Mouse (Mus musculus) neural tube, embryonic 13.5 days (tissue): ENCODE measurements at regions not wholly inside any gene's neighbourhood (a gene's known extent, or its start where the extent isn't known, plus 50 kb on each side); places are given as distances from the start of the nearest gene placed in this dataset.

Experiments used
- ATAC-seq: fragments of 200-750 bp; cut with Nextera tagmentation; 2 replicates; pipeline ENCODE4 v1.8.0; 2017; ENCODE audit warnings: low read depth, mild to moderate bottlenecking, moderate TSS enrichment, moderate library complexity
- H3K27ac ChIP-seq: fragments of 300-500 bp; sonication (generic); replicated peaks from 2 replicates; pipeline ENCODE4 v1.5.1; 2015; ENCODE audit warnings: moderate library complexity, mild to moderate bottlenecking, inconsistent platforms
- H3K27me3 ChIP-seq: fragments of 300-500 bp; sonication (generic); 2 replicates; pipeline ENCODE4 v1.6.1; 2015; ENCODE audit warnings: mild to moderate bottlenecking, inconsistent platforms
- H3K36me3 ChIP-seq: fragments of 300-500 bp; sonication (generic); 2 replicates; pipeline ENCODE4 v1.6.1; 2015; ENCODE audit warnings: mild to moderate bottlenecking, inconsistent platforms
- H3K4me1 ChIP-seq: fragments of 300-500 bp; sonication (generic); replicated peaks from 2 replicates; pipeline ENCODE4 v1.6.1; 2015; ENCODE audit warnings: inconsistent platforms
- H3K4me2 ChIP-seq: fragments of 300-500 bp; sonication (generic); 2 replicates; pipeline ENCODE4 v1.6.1; 2015; ENCODE audit warnings: inconsistent platforms, mild to moderate bottlenecking, moderate library complexity
- H3K4me3 ChIP-seq: fragments of 300-500 bp; sonication (generic); 2 replicates; pipeline ENCODE4 v1.5.1; 2015; ENCODE audit warnings: mild to moderate bottlenecking, inconsistent platforms
- H3K9ac ChIP-seq: fragments of 300-500 bp; sonication (generic); 2 replicates; pipeline ENCODE4 v1.6.1; 2015; ENCODE audit warnings: moderate library complexity, mild to moderate bottlenecking, inconsistent platforms
- H3K9me3 ChIP-seq: fragments of 300-500 bp; sonication (generic); 2 replicates; pipeline ENCODE4 v1.6.1; 2016; ENCODE audit warnings: inconsistent platforms
- WGBS: fragments of 180-500 bp; shearing (Covaris S2); methylation state at CpG from one replicate; pipeline ENCODE4 v1.1.7; 2015; 5-methylcytosine and 5-hydroxymethylcytosine counted together

DNA sequence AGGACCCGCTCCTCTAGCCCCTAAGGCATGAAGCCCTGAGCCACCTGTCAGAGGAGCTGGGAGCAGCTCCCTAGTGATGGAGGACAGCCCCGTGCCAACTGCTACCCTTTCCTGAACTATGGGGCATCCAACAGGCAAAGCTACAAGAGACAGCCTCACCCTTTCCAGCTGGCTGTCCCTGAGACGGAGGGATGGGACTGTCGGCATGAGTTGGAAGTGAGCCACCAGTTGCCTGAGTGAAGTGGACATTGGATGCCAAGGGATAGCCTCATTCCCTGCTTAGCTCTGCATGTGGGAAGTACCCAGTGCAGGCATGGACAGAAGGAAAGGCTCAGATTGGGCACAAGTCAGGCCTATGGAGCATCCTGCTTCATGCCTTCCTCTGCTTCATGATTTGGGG lies 112.3 kb upstream of the Igsf21 start:
- Histone ChIP-seq H3K27ac (no peak overlapping the region), H3K9ac (no peak overlapping the region), H3K27me3 (peaks cover 8% of the 10 kb centered on the region; the same call in 1 of the 2 replicates), H3K36me3 (no peaks in the 10 kb centered on the region), H3K4me1 (peaks cover 20% of the 10 kb centered on the region), H3K4me2 (no peak overlapping the region), H3K4me3 (no peak overlapping the region), H3K9me3 (no peaks in the 10 kb centered on the region)
- WGBS: 86% methylated on average over 4 of the region's 4 CpGs
- no peak for ATAC-seq

- H3K27me3 ChIP-seq: peaks cover 8% of the 10 kb centered on the region; the same call in 1 of the 2 replicates
- no peak overlapping the region for H3K4me3 ChIP-seq
- no peak for ATAC-seq
- no peak overlapping the region for H3K9ac ChIP-seq
- 12% methylated on average over 5 of the region's 5 CpGs for WGBS
- H3K9me3 ChIP-seq: no peaks in the 10 kb centered on the region
- H3K4me2 ChIP-seq: no peak overlapping the region
- H3K27ac ChIP-seq: no peak overlapping the region
- H3K36me3 ChIP-seq: no peaks in the 10 kb centered on the region
- H3K4me1 ChIP-seq: peaks cover 20% of the 10 kb centered on the region
Measured at GRCm38 (mm10) chr4:140358103-140358502, 111.5 kb upstream of the Igsf21 start.

DNA sequence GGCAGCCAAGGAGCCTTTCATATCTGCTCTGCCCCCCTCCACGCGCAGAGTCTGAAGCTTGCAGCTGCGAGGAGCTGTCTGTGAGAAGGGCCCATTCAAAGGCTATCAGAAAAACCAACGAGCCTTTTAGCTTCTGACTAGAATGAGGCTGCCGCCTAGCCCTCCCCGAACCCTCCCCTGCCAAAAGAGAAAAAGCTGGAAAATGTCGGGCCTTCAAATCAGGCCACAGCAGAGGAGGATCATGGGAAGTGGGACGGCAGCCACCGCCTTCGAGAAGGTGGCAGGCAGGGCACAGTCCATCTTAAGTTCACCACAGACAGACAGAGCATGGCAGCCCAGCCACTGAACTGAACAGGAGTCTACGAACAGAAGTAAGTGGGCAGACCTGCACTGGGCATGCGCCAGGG lies 108.6 kb upstream of the Igsf21 start:
- Histone ChIP-seq H3K36me3 (no peaks in the 10 kb centered on the region), H3K4me1 (peaks cover 26% of the 10 kb centered on the region), H3K4me3 (no peak overlapping the region), H3K9ac (no peak overlapping the region), H3K9me3 (no peaks in the 10 kb centered on the region), H3K27me3 (peaks cover 4% of the 10 kb centered on the region; the same call in 1 of the 2 replicates), H3K4me2 (no peak overlapping the region), H3K27ac (peak overlapping the region; percentile 25)
- WGBS: 57% methylated on average over 12 of the region's 12 CpGs
- no peak for ATAC-seq

DNA sequence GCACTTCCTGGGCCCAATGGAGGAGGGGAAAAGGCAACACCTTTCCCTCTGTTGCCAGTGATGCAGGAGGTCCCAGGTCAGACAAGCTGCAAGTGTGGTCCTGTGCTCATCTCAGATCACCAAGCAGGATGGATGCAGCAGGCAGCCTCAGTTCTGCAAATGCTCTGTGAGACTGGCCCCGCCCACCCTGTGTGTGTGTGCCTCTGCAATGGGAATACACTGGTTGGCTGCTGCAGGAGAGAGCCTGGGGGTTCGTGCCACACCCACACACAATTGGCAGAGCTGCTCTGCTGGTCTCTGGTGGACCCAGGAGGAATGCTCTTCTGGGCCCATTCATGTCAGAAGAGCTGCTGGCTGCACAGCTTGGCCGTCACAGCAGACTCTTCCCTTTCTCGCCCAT lies 102.2 kb upstream of the Igsf21 start:
- H3K36me3 ChIP-seq: no peaks in the 10 kb centered on the region
- H3K9me3 ChIP-seq: no peaks in the 10 kb centered on the region
- no peak overlapping the region for H3K4me2 ChIP-seq
- H3K9ac ChIP-seq: no peak overlapping the region
- no peak overlapping the region for H3K4me3 ChIP-seq
- H3K27me3 ChIP-seq: no peaks in the 10 kb centered on the region
- 48% methylated on average over 4 of the region's 4 CpGs for WGBS
- peaks cover 28% of the 10 kb centered on the region for H3K4me1 ChIP-seq
- H3K27ac ChIP-seq: peak overlapping the region; percentile 62; the same call in 1 of the 2 replicates
- 0 out of 2 replicates have a peak, but pooled peaks have one; percentile 34 for ATAC-seq

DNA sequence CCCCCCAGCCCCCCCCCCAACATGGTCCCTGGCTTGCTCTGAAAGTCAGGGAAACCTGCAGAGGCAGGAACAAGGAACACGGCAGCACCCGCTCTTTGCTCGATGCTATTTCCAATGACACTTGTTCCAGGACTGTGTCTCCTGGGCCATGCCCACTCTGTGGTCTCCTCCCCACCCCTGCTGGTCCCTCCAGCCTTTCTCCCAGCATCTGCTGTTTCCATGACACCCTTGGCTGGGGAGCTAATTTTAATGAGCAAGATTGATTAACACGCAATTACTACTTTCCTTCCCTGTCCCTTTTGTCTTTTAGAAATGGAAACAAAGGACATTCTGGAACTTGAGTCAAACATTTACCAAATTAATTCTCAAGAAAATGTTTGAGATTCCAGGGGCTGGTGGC lies 83.6 kb upstream of the Igsf21 start:
- WGBS: 77% methylated on average over 4 of the region's 4 CpGs
- Histone ChIP-seq H3K4me2 (no peak overlapping the region), H3K36me3 (no peaks in the 10 kb centered on the region), H3K4me3 (no peak overlapping the region), H3K27me3 (no peaks in the 10 kb centered on the region), H3K9ac (no peak overlapping the region), H3K4me1 (0 out of 2 replicates have a peak, but pooled peaks cover 4% of the 10 kb centered on the region), H3K9me3 (no peaks in the 10 kb centered on the region), H3K27ac (no peak overlapping the region)
- no peak for ATAC-seq

DNA sequence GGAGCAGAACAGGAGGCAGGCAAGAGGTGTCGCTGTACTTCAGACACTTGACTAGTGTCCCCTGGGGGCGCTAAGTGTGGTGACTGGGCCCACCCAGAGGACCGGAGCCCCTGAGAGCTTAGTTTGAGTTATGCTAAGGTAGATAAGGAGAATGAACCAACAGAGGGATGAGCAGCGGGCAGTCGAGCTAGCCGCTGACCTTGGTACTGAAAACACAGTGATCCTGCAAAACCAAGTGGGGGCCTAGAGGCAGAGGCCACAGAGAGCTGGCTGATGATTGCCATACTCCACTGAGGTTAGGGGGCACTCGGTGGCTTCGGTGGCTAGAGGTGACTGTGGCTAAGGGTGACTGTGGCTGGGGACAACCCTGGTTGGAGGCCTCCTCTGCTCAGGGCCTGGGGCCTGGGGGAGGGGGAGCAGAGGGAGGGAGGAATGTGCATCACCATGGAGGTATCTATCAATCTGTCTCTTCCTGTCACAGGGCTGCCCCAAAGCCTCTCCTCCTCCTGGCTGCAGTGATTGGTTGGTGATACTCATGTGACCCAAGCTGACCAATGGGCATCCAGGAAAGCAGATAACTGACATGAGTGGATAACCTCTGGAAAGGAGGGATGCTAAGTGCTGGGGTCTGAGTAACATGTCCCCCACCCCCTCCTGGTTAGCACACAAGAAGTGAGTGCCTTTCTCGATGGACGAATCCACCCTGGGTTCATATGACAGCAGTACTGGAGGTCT lies 80.3 kb upstream of the Igsf21 start:
- Histone ChIP-seq H3K27me3 (no peaks in the 10 kb centered on the region), H3K27ac (no peak overlapping the region), H3K9ac (no peak overlapping the region), H3K9me3 (no peaks in the 10 kb centered on the region; the same call in 1 of the 2 replicates), H3K4me1 (0 out of 2 replicates have a peak, but pooled peaks cover 4% of the 10 kb centered on the region), H3K36me3 (no peaks in the 10 kb centered on the region), H3K4me2 (no peak overlapping the region), H3K4me3 (no peak overlapping the region)
- ATAC-seq: no peak
- WGBS: 28% methylated on average over 10 of the region's 10 CpGs

- ATAC-seq: no peak
- no peak overlapping the region for H3K4me2 ChIP-seq
- H3K4me1 ChIP-seq: peaks cover 16% of the 10 kb centered on the region
- no peak overlapping the region for H3K4me3 ChIP-seq
- no peak overlapping the region for H3K27ac ChIP-seq
- H3K27me3 ChIP-seq: no peaks in the 10 kb centered on the region
- H3K36me3 ChIP-seq: no peaks in the 10 kb centered on the region
- WGBS: 90% methylated on average over 7 of the region's 7 CpGs
- H3K9me3 ChIP-seq: no peaks in the 10 kb centered on the region; the same call in 1 of the 2 replicates
- H3K9ac ChIP-seq: no peak overlapping the region
Measured at GRCm38 (mm10) chr4:140325677-140326052, 79.1 kb upstream of the Igsf21 start.

DNA sequence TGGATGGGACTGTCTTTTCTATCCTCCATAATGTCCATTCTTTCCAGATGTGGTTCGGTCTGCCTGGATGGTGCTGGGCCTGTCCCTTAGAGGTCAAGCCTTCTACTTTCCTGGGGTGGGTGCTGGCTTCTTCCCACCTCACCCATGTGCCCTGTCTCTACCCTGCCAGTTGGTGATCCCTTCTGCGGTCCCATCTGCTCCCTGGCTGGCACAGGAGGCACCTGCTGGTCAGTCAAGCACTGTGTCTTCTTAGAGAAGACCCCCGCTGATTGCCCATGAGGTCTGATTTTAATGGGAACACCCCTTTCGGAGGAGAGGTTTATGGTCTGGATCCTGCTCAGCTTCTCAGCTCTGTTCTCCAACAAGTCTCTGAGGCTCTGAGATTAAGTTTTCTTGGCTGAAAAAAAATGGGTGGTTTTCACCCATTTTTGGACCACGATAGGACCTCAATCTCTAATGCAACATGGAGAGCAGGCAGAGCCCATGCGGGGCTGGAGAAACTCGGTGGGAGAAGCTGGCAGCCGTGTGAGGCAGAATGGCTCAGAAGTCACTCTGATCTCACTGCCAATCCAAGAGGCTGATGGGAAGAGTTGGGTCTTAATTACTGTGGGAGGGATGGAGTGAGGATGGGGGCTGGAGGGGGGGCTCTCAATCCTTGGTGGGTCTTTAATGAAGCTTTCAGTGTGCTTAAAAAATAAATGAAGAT lies 78.5 kb upstream of the Igsf21 start:
- no peaks in the 10 kb centered on the region for H3K27me3 ChIP-seq
- H3K4me1 ChIP-seq: peaks cover 20% of the 10 kb centered on the region
- H3K27ac ChIP-seq: no peak overlapping the region
- H3K9me3 ChIP-seq: no peaks in the 10 kb centered on the region; the same call in 1 of the 2 replicates
- H3K9ac ChIP-seq: no peak overlapping the region
- H3K4me2 ChIP-seq: no peak overlapping the region
- WGBS: 86% methylated on average over 8 of the region's 8 CpGs
- no peak for ATAC-seq
- H3K4me3 ChIP-seq: no peak overlapping the region
- no peaks in the 10 kb centered on the region for H3K36me3 ChIP-seq

GRCm38 (mm10) chr4:140320120-140320921 lies 73.7 kb upstream of the Igsf21 start:
- Histone ChIP-seq H3K27ac (peak overlapping the region; percentile 75), H3K4me3 (no peak overlapping the region), H3K36me3 (no peaks in the 10 kb centered on the region), H3K4me1 (peaks cover 38% of the 10 kb centered on the region), H3K9me3 (no peaks in the 10 kb centered on the region; the same call in 1 of the 2 replicates), H3K27me3 (no peaks in the 10 kb centered on the region), H3K4me2 (no peak overlapping the region), H3K9ac (no peak overlapping the region)
- ATAC-seq: peak; percentile 65
- 70% methylated on average over 15 of the region's 15 CpGs for WGBS

- H3K27me3 ChIP-seq: no peaks in the 10 kb centered on the region
- no peaks in the 10 kb centered on the region for H3K36me3 ChIP-seq
- H3K27ac ChIP-seq: peak overlapping the region; percentile 68
- H3K4me2 ChIP-seq: no peak overlapping the region
- H3K9ac ChIP-seq: no peak overlapping the region
- H3K4me1 ChIP-seq: peaks cover 24% of the 10 kb centered on the region
- no peaks in the 10 kb centered on the region for H3K9me3 ChIP-seq
- whole genome bisulfite sequencing: 54% methylated on average over 16 of the region's 16 CpGs
- ATAC-seq: peak; percentile 55; the same call in 1 of the 2 replicates
- H3K4me3 ChIP-seq: no peak overlapping the region
Measured at GRCm38 (mm10) chr4:140312635-140313034, 66.1 kb upstream of the Igsf21 start.

DNA sequence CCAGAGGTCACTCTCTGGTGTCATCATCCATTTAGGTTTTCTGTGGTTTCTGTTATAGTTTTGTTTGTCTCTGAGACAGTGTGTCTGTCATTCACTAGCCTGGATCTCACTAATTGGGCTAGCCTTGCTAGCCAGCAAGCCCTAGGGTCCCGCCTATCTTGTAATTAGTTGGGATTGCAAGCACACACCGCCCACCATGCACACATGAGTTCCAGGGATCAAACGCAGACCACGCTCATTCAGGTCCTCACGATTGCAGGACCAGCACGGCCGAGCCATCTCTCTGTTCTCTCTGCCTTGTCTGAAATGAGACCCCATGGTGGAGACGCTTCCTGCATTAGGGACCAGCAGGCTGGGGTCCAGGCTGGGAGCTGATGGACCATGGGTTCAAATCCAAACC lies 60.9 kb upstream of the Igsf21 start:
- no peaks in the 10 kb centered on the region for H3K27me3 ChIP-seq
- H3K9me3 ChIP-seq: no peaks in the 10 kb centered on the region
- no peak overlapping the region for H3K27ac ChIP-seq
- no peak overlapping the region for H3K4me3 ChIP-seq
- no peak overlapping the region for H3K4me2 ChIP-seq
- H3K4me1 ChIP-seq: 0 out of 2 replicates have a peak, but pooled peaks cover 7% of the 10 kb centered on the region
- H3K9ac ChIP-seq: no peak overlapping the region
- ATAC-seq: no peak
- H3K36me3 ChIP-seq: no peaks in the 10 kb centered on the region
- WGBS: 83% methylated on average over 8 of the region's 8 CpGs

GRCm38 (mm10) chr4:140304960-140305359 lies 58.4 kb upstream of the Igsf21 start:
- no peak overlapping the region for H3K9ac ChIP-seq

More at GRCm38 (mm10) chr4:140304960-140305359, 58.4 kb upstream of the Igsf21 start:
- H3K36me3 ChIP-seq: no peaks in the 10 kb centered on the region
- no peak overlapping the region for H3K27ac ChIP-seq
- no peaks in the 10 kb centered on the region for H3K9me3 ChIP-seq
- no peak overlapping the region for H3K4me2 ChIP-seq
- H3K4me3 ChIP-seq: no peak overlapping the region
- ATAC-seq: no peak
- 81% methylated on average over 5 of the region's 5 CpGs for WGBS
- no peaks in the 10 kb centered on the region; the same call in 1 of the 2 replicates for H3K4me1 ChIP-seq
- no peaks in the 10 kb centered on the region for H3K27me3 ChIP-seq
